Mouse (Mus musculus): ENCODE measurements around the gene D17Wsu92e. TPM values are rescaled to one million over a fixed set of nuclear protein-coding genes. Genes with fewer than 3 reads are reported as not detected.

The D17Wsu92e gene
- total and polyA plus RNA-seq, 2 experiments, result 93.0 to 159 TPM

DNA sequence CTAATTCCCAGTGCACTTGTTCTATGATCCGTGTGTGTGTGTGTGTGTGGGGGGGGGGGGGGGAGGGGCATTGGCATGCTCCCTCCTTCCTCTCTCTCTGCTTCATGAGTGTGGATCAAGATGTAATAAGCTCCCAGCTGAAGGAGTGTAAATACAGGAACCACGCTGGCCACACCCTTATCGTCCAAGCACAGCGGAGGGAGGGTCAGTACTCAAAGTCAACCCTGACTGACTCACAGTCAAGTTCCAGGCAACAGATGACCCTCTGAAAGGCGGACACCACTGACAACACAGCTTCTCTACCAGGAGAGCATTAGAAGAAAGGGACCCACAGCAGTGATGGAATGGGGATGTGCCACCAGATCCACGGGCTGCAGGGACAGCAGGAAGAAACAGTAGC lies 42.6 kb downstream of the D17Wsu92e start:
- peaks cover 15% of the 10 kb centered on the region for H3K4me1 ChIP-seq (ENCODE audit: control insufficient read depth, insufficient read depth, low read length)
- H3K79me2 ChIP-seq (ENCODE audit: control insufficient read depth, insufficient read depth, low read length), result peaks cover 56% of the 10 kb centered on the region
- no peak overlapping the region for H3K4me3 ChIP-seq (ENCODE audit: insufficient read depth, low read depth, low read length)
- peaks cover 1% of the 10 kb centered on the region; the same call in 1 of the 2 replicates for H3K36me3 ChIP-seq (ENCODE audit: control insufficient read depth, insufficient read depth, low read length)
- H3K27me3 ChIP-seq (ENCODE audit: control insufficient read depth, insufficient read depth, low read length), result no peaks in the 10 kb centered on the region
- 50% methylated on average over 6 of the region's 6 CpGs for WGBS
- DNase-seq (ENCODE audit: extremely low read depth, low read depth, low spot score), result no peak
- H3K27ac ChIP-seq (replicated peaks; ENCODE audit: insufficient read depth, low read depth, low read length), result no peak overlapping the region
- H3K9ac ChIP-seq (ENCODE audit: low read depth, low read length), result no peak overlapping the region
- TF ChIP-seq CTCF (IDR thresholded peaks at IDR 0.05; ENCODE audit: low read depth, low read length) (no peak), POLR2A (IDR thresholded peaks at IDR 0.05; ENCODE audit: extremely low read depth, insufficient read depth, low read length) (no peak)

DNA sequence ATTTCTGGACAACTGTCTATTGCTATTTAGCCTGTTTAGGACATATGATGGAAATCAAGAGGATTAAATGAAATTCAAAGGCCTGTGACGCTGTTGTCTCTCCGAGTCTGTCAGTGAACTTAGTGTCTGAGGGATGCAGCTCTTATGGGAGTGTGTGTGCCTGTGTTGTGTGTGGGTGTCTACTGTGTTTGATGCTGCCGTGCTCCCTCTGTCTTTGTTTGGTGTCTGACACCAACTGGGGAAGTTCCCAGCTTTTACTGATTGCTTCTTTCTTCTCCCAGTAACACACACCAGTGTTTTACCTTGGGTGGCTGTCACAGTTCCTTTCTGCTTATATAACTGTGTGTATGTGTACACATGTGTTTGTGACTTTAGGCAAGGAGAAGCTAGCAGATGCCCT lies 46.2 kb downstream of the D17Wsu92e start:
- Histone ChIP-seq H3K27me3 (ENCODE audit: control insufficient read depth, insufficient read depth, low read length) (no peaks in the 10 kb centered on the region), H3K4me3 (ENCODE audit: insufficient read depth, low read depth, low read length) (no peak overlapping the region), H3K36me3 (ENCODE audit: control insufficient read depth, insufficient read depth, low read length) (peaks cover 1% of the 10 kb centered on the region; the same call in 1 of the 2 replicates), H3K27ac (replicated peaks; ENCODE audit: insufficient read depth, low read depth, low read length) (no peak overlapping the region), H3K4me1 (ENCODE audit: control insufficient read depth, insufficient read depth, low read length) (peaks cover 5% of the 10 kb centered on the region; the same call in 1 of the 2 replicates), H3K79me2 (ENCODE audit: control insufficient read depth, insufficient read depth, low read length) (peaks cover 52% of the 10 kb centered on the region), H3K9ac (ENCODE audit: low read depth, low read length) (no peak overlapping the region)
- TF ChIP-seq CTCF (IDR thresholded peaks at IDR 0.05; ENCODE audit: low read depth, low read length), result no peak
- TF ChIP-seq POLR2A (IDR thresholded peaks at IDR 0.05; ENCODE audit: extremely low read depth, insufficient read depth, low read length), result no peak
- WGBS, result 82% methylated on average over 3 of the region's 3 CpGs
- DNase-seq (ENCODE audit: extremely low read depth, low read depth, low spot score), result no peak

DNA sequence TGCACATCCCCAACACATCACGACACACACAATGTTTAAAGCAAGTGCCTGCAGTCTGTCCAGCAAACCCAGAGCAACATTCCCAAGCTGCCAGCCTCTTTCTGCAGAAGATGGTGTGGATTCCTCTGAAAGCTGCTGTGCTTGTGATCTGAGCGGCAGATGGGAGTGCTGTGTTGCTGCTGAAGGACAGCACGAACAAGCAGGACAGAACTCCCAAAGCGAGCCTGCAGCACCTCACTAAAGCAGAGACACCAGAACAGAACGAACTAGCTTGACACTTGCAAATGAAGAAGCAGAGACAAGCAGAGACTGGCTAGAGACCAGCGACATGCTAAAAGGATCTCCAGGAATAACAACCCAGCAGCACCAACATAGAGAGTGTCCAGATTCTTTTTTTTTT lies 48.8 kb downstream of the D17Wsu92e start:
- Histone ChIP-seq H3K79me2 (ENCODE audit: control insufficient read depth, insufficient read depth, low read length) (peaks cover 39% of the 10 kb centered on the region), H3K9ac (ENCODE audit: low read depth, low read length) (no peak overlapping the region), H3K36me3 (ENCODE audit: control insufficient read depth, insufficient read depth, low read length) (peaks cover 3% of the 10 kb centered on the region), H3K4me3 (ENCODE audit: insufficient read depth, low read depth, low read length) (no peak overlapping the region), H3K4me1 (ENCODE audit: control insufficient read depth, insufficient read depth, low read length) (peaks cover 2% of the 10 kb centered on the region; the same call in 1 of the 2 replicates), H3K27me3 (ENCODE audit: control insufficient read depth, insufficient read depth, low read length) (no peaks in the 10 kb centered on the region), H3K27ac (replicated peaks; ENCODE audit: insufficient read depth, low read depth, low read length) (no peak overlapping the region)
- WGBS, result 88% methylated on average over 6 of the region's 6 CpGs
- TF ChIP-seq CTCF (IDR thresholded peaks at IDR 0.05; ENCODE audit: low read depth, low read length) (no peak), POLR2A (IDR thresholded peaks at IDR 0.05; ENCODE audit: extremely low read depth, insufficient read depth, low read length) (no peak)
- DNase-seq (ENCODE audit: extremely low read depth, low read depth, low spot score), result no peak

DNA sequence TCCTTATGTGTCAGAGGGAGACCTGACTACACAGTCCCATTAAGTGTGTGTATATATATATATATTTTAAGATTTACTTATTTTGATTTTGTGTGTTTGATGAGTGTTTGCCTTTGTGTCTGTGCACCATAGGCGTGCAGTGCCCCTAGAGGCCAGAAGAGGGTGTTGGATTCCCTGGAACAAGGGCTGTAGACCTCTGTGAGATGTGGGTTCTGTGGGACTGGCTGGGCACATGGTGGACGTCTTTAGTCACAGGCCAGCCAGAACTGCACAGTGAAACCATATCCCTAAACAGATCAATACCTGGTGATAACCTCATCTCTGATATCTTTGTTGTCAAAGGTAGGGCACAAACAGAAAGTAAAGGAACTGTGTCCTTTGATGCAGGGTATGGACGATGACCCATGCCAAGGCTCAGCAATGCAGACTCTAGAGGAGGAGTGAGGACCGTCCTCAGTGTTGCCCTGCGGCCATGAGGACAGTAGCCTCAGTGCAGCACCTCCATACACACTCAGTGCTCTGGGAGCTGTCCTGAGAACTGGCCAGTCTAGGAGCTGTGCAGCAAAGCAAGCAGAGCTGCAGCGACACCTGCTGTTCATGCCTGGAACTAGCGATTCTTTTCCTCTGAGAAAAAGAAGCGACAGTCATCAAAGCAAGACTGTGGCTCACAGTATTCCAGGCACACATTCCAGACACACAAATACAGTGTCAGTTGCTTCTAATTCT lies 51.5 kb downstream of the D17Wsu92e start:
- WGBS, result 26% methylated on average over 8 of the region's 8 CpGs
- Histone ChIP-seq H3K36me3 (ENCODE audit: control insufficient read depth, insufficient read depth, low read length) (peaks cover 14% of the 10 kb centered on the region), H3K27ac (replicated peaks; ENCODE audit: insufficient read depth, low read depth, low read length) (no peak overlapping the region), H3K79me2 (ENCODE audit: control insufficient read depth, insufficient read depth, low read length) (peaks cover 28% of the 10 kb centered on the region), H3K4me3 (ENCODE audit: insufficient read depth, low read depth, low read length) (no peak overlapping the region), H3K27me3 (ENCODE audit: control insufficient read depth, insufficient read depth, low read length) (no peaks in the 10 kb centered on the region), H3K4me1 (ENCODE audit: control insufficient read depth, insufficient read depth, low read length) (peaks cover 2% of the 10 kb centered on the region; the same call in 1 of the 2 replicates), H3K9ac (ENCODE audit: low read depth, low read length) (no peak overlapping the region)
- peak; percentile 64 for DNase-seq (ENCODE audit: extremely low read depth, low read depth, low spot score)
- no peak for TF ChIP-seq POLR2A (IDR thresholded peaks at IDR 0.05; ENCODE audit: extremely low read depth, insufficient read depth, low read length)
- peak; percentile 92 for TF ChIP-seq CTCF (IDR thresholded peaks at IDR 0.05; ENCODE audit: low read depth, low read length)

DNA sequence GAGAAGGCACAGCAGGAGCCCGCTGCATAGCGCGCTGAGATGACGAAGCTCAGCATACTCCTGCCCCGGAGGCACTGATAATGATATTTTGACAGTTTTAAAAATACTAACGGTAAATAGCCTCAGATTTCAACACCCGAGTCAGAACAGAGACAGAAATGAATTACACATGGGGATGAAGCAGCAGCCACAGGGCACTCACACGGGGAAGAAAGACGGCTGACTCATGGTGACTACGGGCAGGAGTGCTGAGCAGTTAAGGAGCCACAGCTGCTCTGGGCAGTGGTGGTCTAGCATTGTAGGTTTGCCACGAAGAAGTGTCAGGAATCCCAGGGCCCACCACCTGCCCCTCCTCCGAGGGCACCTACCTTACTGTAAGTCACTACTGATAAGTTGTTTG lies 52.9 kb downstream of the D17Wsu92e start:
- no peaks in the 10 kb centered on the region for H3K27me3 ChIP-seq (ENCODE audit: control insufficient read depth, insufficient read depth, low read length)
- no peak overlapping the region for H3K4me3 ChIP-seq (ENCODE audit: insufficient read depth, low read depth, low read length)
- no peak overlapping the region for H3K27ac ChIP-seq (replicated peaks; ENCODE audit: insufficient read depth, low read depth, low read length)
- peaks cover 39% of the 10 kb centered on the region for H3K79me2 ChIP-seq (ENCODE audit: control insufficient read depth, insufficient read depth, low read length)
- H3K4me1 ChIP-seq (ENCODE audit: control insufficient read depth, insufficient read depth, low read length), result peaks cover 2% of the 10 kb centered on the region; the same call in 1 of the 2 replicates
- no peak for TF ChIP-seq POLR2A (IDR thresholded peaks at IDR 0.05; ENCODE audit: extremely low read depth, insufficient read depth, low read length)
- H3K9ac ChIP-seq (ENCODE audit: low read depth, low read length), result no peak overlapping the region
- no peak for DNase-seq (ENCODE audit: extremely low read depth, low read depth, low spot score)
- WGBS, result 91% methylated on average over 12 of the region's 12 CpGs
- peaks cover 15% of the 10 kb centered on the region for H3K36me3 ChIP-seq (ENCODE audit: control insufficient read depth, insufficient read depth, low read length)

DNA sequence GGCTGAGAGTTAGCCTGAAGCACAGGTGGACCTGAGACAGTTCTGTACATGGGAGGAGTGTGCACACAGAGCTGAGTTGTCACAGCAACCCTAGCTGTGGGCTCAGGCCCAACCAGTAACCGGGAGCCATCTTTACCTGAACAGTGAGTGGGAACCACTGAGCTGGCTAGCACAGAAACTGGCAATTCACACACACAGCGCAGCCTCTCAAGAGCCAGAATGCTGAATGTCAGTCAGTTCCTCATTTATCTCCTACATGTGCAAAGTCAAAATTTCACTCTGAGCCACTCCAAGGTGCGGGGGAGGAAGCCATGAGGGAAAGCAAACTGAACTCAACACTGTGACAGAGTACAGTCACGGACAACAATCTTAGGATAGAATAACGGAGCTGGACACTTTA lies 53.3 kb downstream of the D17Wsu92e start:
- H3K4me3 ChIP-seq (ENCODE audit: insufficient read depth, low read depth, low read length), result no peak overlapping the region
- WGBS, result 88% methylated on average over 5 of the region's 5 CpGs
- DNase-seq (ENCODE audit: extremely low read depth, low read depth, low spot score), result no peak
- peaks cover 43% of the 10 kb centered on the region for H3K79me2 ChIP-seq (ENCODE audit: control insufficient read depth, insufficient read depth, low read length)
- no peak overlapping the region for H3K9ac ChIP-seq (ENCODE audit: low read depth, low read length)
- TF ChIP-seq CTCF (IDR thresholded peaks at IDR 0.05; ENCODE audit: low read depth, low read length) (no peak), POLR2A (IDR thresholded peaks at IDR 0.05; ENCODE audit: extremely low read depth, insufficient read depth, low read length) (no peak)
- H3K27me3 ChIP-seq (ENCODE audit: control insufficient read depth, insufficient read depth, low read length), result no peaks in the 10 kb centered on the region
- H3K36me3 ChIP-seq (ENCODE audit: control insufficient read depth, insufficient read depth, low read length), result peaks cover 15% of the 10 kb centered on the region
- H3K27ac ChIP-seq (replicated peaks; ENCODE audit: insufficient read depth, low read depth, low read length), result no peak overlapping the region
- peaks cover 2% of the 10 kb centered on the region; the same call in 1 of the 2 replicates for H3K4me1 ChIP-seq (ENCODE audit: control insufficient read depth, insufficient read depth, low read length)
